Mouse (Mus musculus) thymus, adult 18-20 months (tissue): Measurements from ENCODE around the gene Ppm1j.
"Not testable (repeated sequence)": the region's sequence is repeated elsewhere in the genome, so short reads cannot be mapped to it uniquely, and the experiment has no call there.

Experiments used
- DNase-seq, 2 experiments: peaks; one replicate each; pipeline ENCODE4 v3.0.0; 2022; ENCODE audit warnings: mixed read lengths in 2 of 2

The Ppm1j gene

DNA sequence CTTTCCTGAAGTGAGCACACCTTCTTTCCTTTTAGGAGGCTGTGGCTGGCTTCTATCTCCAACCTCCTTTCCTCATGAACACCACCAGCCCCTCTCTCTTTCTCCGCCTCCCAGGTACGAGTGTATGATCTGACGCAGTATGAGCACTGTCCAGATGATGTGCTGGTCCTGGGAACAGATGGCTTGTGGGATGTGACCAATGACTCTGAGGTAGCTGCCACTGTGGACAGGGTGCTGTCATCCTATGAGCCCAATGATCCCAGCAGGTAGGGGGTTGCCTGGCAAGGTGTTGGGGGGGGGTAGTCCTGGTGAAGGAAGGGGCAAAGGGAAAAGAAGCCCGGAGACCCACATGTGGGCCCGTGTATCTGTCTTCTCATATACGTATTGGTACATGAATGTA is 4.4 kb downstream of the Ppm1j start:
- no peak for DNase-seq

DNA sequence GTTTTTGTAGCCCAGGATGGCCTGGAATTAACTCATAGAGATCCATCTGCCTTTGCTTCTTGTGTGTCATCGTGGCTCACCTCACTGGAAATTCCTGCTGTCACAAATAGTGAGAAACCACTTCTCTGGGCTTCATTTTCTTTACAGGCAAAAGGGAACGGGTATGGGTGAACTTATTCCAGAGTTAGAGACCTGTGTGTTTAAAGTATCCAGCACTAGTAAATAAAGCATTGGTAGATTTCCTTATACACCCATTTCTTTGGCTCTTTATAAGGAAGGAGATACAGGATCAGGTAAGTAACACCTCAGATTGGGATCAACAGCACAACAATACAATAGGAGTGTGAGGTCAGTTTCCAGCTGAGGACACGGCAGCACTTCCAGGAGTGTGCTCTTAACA is 7.2 kb downstream of the Ppm1j start, which contains the start of gene Rhoc:
Gene Rhoc (plus strand): TSS at position 301 of the 400 bp plus-strand sequence.
- no peak for DNase-seq

DNA sequence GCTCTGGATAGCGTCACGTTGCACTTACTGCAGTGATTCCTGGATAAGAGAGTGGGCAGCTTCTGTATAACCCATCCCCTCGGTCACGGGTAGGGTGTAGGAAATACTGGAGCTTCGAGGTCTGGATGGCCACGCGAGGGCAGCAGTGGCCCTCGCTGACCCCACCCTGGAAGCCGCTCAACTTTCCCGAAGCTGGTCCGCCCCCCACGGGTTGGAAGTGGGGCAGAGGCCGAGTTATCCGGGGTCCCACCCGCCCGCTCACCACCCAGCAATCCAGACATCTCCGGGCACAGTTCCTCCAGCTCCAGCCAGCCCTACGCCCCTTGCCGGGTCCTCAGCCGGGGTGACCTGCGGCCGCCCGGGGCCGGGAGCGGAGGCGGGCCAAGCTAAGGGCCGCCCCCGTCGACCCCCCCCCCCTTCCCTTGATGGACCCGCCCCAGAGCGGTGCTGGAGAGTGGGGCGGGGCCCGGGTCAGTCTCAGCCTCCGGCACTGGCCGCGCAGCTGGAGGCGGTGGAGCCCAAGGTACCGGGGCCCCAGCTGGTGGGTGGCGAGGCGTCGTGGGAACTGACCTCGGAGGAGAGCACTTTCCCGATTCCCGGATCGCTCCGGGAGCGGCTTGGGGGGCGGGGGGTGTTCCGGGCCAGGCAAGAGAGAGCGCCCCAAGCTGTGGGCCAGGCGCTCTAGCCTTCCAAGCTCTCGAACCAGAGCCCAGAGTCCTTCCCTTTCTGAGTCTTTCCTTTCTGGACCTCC is 7.9 kb downstream of the Ppm1j start:
- DNase-seq, result peak in 1 of 2 experiments; percentile 33

DNA sequence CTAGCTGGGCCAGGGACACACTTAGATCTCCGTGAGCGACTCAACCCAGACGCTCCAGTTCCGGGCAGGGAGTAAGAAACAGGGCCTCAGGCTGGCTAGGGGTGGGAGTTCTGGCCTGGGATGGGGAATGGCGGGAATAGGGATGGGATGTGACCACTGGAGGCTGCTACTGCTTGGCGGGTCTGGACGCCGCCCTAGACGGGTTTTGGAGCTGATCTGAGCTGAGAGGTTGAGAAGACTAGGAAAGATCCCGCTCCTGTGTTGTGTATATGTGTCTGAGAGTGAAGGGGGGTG is 8.4 kb downstream of the Ppm1j start:
- DNase-seq, result no peak

DNA sequence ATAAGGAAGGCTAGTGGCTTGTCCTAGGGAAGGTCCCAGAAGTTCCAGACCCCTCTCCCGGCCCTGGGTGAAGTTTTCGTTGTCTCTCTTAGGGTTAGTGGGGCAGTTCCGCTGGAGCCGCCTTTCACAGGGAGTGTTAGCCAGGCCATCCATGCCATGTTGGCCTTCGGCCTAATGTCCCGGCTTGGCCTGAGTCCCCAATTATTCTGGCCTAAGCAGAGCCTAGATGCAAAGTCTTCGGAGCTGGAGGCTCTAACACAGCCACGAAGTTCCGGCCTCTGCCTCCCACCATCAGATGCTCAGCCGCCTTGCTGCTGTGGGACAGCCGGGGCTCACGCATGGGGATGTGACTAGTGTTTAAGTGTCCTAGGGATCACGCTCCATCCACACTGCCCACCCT is 9.0 kb downstream of the Ppm1j start:
- no peak for DNase-seq

DNA sequence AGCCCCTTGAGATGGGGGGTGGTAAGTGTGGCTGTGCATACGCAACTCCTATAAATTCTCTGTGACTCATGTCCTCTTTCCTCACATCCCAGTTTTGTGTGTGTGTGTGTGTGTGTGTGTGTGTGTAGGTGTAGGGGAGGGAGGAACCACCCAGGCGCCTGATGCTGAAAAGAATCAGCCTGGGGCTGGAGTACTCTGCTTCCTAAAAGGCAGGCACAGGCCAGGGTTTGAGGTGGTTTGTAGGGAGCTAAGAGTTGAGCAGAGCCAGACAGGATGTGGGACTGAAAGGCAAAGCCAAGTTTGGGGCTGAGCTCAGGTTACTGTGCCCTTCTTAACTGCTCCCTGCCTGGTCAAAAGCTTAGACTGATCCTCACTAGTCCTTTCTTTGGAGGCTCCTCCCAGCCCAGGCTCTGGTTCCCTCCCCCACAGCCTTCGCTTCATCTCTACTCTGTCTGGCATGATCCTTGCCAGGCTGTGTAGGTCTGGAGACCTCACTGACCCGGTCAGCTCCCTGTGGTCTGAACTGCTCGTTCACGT is 9.6 kb downstream of the Ppm1j start:
- no peak for DNase-seq

DNA sequence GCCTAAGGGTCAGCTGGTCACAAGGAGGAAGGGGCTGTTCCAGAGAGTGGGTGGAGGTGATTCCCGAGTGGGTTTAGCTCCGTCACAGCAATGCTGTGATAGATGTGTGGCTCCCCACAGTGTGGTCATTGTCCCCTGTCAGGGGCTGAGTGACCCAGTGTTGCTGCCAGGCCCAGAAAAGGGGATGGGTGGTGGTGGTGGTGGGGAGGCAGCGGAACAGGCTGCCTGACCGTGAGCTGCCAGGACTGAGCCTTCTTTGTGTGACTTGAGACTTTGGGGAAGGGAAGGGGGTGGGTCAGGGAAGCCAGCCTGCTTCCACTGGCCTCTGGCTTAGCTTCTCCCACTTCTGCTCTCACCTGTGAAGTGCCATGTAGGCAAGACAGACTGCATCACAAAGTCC is 10.2 kb downstream of the Ppm1j start:
- no peak for DNase-seq

DNA sequence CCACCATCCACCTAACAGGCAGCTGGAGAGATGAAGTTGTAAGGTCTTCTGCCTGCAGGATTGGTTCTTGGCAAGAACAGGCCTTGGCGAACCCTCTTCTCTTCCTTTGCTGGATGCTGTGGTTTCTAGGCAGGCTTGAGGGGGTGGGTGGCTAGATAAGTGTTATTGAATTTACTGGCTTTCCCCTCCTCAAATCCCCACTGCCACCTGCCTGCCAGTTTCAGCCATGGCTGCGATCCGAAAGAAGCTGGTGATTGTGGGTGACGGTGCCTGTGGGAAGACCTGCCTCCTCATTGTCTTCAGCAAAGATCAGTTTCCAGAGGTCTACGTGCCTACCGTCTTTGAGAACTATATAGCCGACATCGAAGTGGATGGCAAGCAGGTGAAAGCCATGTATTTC is 10.8 kb downstream of the Ppm1j start:
- no peak for DNase-seq

DNA sequence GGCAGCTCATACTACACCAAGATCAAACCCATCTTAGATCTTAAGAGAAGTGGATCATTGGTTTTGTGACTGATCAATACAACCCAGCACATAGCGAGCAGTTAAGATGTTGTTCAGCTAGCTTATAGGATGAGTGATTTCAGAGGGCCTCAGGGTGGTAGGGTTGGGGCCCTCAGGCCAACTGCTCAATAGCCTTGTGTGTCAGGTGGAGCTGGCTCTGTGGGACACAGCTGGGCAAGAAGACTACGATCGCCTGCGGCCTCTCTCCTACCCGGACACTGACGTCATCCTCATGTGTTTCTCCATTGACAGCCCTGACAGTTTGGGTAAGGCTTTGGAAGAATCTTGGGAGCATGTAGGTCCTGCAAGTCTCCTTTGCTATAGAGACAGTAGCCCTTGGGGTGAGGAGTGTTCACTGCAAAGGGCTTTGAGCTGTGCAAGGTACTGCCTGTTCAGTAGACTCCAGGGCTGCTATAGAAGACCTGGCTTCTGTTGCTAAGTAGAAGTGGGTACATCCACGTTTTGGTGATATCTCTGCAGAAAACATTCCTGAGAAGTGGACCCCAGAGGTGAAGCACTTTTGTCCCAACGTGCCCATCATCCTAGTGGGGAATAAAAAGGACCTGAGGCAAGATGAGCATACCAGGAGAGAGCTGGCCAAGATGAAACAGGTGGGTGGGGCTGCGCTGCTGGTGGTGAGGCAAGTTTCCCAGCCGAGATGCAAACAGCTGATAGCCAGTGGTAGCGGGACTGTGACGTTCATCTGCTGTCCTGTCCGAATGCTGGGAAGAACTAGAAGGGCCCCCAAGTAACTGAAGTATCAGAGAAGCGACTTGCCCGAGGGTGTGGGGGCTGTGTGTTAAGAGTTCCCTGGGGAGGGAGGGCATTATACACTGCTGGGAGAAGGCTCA is 11.8 kb downstream of the Ppm1j start:
- DNase-seq, result no peak

DNA sequence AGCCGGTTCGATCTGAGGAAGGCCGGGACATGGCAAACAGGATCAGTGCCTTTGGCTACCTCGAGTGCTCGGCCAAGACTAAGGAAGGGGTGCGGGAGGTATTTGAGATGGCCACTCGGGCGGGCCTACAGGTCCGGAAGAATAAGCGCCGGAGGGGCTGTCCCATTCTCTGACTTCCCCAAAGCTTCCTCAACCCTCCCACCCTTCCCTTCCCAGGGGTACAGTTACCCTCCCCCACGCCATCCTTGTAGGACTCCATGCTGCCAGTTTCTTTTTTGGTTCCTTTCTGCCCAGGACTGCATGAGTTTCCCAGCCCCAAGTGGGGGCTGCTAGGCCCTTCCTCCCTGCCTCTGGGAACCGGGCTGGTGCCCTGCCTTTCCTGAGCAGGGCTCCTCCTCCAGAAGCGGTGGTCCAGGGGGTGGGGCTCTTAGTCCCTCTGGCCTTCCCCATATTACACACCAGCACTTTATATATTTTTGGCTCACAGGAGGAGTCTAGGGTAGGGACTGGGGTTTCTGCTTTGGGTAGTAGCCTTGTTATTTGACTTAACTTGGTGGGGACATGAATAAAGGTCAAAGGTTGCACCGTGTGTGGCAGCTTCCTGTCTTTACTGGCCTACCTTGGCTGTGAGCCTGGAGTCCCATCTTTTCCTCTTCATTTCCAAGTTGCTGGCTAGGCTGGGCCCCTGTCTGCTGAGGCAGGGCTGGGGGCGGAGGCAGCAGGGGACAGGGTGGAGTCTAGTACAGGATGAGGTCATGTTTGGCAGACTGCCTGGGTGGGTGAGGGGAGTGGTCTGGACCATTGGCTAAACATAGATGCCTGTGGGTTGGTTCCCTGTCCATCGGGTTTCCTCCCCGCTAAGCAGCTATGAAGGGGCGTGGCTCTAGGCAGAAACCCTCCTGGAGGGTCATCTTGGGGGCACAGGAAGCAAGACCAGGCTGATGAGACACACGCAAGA is 13.3 kb downstream of the Ppm1j start:
- DNase-seq, result no peak

DNA sequence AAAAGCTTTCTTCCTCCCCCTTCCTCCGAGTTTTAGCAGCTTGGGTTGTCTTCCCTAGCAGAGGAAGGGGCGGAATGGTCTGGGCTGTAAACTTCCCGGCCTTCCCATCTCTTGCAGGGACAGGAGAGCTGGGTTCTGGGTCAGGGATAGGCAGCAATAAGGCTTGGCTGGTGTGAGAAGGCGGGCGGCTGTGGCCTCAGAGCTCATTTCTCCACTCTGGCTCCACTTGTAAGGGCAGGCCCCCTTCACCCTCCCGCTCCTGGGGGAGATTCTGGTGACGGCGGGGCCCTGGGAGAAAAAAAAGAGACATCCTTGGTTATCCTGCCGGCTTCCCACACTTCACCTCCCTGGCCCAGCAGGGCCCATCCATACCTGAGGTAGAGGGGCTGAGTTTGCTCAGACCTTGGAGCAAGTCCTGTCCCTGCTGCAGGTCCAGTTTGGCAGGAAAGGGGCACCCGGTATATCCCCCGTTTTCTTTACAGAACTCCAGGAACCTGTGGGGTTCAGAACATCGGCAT is 14.2 kb downstream of the Ppm1j start:
- DNase-seq, result no peak

DNA sequence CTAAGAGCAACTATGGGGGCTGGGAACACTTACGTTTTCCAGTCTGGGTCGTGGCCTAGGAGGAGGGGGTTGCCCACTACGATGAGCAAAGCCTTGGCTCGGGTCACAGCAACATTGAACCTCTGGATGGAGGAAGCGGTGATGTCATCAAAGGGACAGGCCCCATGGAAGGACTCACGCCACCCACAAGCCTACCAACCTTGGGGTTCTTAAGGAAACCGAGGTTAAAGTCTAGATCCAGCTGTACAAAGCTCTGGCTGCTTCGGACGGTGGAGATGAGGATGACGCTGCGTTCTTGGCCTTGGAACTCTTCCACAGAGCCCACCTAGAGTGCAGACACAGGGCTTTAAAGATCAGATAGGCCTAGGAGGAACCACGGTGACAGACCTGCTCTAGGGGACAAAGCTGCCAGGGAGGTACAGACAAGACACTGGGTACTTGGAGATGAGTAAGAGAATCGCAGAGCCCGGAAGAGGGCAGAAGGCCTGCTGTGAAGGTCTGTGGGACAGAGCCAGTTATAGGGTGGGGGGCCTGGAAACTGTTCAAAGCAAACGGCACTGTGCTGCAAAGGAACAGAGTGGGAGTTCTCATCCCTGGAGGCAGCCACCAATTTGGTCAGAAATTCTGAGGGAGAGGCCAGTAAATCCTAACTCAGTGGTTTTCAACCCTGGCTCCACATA is 14.9 kb downstream of the Ppm1j start:
- DNase-seq, result no peak

DNA sequence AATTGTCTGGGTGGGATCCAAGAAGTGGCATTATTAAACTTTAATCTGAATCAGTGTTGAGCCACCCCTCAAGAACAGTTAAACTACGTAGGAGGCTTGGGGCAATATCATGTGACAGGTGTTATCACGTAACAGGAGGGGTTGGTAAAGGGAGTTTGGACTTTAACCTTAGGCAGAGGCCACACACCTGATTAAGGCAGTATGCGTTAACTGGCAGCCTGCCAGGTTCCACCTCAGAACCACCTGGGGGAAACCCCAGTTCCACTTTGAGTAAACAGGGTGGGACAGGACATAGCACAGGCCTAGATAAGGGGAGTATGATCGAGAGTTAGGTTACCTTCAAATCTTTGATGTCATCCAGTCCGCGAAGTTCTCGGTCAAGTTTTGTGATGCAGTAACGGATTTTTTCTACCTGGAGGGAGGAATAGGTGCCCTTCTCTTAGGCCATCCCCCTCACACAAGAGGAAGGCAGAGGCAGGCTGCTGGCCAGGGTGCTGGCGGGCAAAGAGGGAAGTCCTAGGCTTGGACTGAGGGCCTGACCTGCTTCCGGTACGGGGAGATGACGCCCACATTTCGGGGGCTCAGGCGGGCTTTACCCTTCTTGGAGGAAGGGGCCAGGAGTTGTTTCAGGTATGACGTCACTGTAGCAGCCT is 15.7 kb downstream of the Ppm1j start:
- no peak for DNase-seq

DNA sequence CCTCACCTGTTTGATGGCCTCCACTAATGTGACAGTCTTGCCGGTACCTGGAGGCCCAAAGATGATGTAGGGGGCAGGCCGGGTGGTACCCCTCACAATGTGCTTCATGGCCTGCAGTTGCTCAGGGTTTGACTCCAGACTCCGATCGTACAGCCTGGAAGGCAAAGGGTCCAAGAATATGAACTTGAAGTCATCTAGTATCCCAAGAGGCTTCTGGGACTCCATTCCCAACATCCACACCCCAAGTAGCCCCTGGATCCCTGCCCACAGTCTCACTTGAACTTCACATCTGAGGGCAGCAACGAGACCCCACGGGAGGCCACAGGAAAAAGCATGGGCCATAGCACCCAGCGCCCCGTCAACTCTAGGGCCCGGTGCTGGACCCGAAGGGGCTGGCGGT is 19.8 kb downstream of the Ppm1j start:
- DNase-seq, result no peak

DNA sequence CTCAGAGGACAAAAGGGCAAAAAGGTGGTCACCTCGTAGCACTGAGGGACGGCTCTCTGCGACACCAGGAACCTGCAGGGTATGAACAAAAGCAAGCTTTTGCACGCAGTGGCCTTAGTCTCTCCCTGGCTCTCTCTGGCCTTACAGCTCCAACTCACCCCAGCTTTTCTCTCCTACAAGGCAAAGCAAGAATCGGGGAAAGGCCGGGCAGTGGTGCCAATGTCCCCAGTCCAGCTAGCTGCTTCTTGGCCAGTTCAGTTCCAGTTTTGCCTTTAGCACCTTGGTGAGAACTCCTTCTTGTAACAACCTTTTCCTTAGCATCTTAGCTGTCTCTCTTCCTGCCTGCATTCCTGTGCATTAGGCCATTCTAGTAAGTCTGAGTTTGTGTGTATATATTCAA is 20.6 kb downstream of the Ppm1j start:
- DNase-seq, result no peak

DNA sequence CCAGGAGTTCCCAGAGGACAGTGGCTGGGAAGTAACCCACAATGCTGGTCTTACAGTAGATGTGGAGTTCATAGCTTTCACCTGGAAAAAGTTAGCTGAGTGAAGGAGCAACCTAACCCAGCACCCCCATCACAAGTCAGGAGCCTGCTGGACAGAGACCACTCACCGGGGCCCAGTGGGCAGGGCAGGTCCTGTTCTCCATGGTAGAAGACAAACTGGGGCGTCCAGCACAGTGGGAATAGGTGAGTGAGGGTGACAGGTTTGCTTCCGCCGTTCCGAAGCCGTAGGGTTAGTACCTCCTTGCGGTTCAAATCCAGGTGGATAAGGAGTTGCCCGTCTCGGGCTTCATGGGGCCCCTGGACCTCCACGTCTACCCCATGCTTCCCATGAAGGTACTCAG is 23.5 kb downstream of the Ppm1j start:
- no peak for DNase-seq

DNA sequence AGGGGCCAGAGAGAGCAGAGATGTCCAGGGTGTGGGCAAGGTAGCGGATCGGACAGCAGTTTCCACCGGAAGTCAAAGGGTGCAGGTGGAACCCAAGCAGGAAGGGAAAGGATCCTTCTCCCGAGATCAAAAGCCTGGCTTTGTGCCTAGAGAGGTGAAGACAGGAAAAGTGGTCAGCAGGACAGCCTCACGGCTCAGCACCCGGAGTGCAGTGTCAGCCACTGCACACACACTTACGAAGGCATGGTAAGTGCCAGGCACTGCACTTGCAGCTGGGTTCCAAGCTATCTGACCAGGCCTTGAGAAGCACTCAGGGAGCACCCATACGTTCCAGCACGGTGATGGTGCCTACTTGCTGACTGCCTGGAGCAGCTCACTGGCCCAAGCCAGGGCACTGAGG is 24.7 kb downstream of the Ppm1j start:
- DNase-seq, result no peak

DNA sequence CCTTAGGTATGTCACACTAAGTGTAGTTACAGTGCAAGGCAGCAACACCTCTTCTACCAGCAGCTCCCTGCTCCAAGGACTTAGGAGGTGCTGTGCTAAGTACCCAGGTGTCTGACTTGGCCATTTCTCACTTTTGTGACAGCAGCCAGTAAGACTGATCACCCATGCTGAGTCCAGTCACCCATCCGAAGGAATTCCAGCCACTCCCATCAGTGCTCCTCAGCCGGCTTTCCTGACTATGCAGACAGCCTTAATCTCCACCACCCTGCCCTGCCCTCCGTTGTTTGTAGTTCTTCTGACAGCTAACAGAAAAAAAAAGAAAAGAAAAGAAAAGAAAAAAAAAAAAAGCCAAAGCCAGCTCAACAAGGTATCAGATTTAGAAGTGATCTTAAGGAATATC is 30.9 kb downstream of the Ppm1j start:
- no peak for DNase-seq

DNA sequence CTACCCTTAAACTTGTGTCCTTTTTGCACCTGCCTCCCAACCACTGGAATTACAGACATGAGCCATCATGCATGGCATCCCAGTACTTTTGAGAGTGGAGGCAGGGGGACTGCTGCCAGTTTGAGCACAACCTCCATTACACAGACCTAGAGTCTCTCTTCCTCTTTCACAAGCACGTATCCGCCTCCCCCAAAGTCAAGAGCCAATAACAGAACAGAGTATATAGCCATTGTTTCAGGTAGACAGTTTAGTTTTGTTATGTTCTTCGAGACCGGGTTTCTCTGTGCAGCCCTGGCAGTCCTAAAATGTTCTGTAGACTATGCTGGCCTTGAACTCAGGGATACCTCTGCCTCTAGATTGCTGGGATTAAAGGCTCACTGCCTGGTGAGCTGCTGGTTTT is 31.4 kb downstream of the Ppm1j start:
- no peak for DNase-seq

DNA sequence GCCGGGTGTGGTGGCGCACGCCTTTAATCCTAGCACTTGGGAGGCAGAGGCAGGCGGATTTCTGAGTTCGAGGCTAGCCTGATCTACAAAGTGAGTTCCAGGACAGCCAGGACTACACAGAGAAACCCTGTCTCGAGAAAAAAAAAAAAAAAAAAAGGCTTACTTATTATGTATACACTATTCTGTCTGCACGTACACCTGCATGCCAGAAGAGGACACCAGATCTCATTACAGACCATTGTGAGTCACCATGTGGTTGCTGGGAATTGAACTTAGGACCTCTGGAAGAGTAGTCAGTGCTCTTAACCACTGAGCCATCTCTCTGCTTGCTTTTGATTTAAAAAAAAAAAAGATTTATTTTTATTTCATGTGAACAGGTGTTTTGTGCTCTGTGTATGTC is 32.4 kb downstream of the Ppm1j start:
- not testable (repeated sequence) for DNase-seq

DNA sequence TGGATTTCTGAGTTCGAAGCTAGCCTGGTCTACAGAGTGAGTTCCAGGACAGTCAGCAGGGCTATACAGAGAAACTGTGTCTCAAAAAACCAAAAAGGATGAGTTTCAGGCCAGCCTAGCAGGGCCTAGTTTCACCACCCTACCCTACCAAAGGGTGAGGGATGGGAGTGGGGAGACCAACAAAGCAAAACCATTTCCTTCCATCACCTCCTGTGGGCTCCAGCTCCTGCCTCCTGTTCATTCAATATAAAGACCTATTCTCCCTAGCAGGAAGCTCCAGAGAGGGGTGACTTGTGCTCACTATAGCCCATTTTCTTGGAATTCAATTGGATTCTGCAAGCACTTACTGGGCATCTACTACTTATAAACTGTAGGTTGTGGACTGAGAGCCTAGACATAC is 33.9 kb downstream of the Ppm1j start:
- DNase-seq, result no peak

DNA sequence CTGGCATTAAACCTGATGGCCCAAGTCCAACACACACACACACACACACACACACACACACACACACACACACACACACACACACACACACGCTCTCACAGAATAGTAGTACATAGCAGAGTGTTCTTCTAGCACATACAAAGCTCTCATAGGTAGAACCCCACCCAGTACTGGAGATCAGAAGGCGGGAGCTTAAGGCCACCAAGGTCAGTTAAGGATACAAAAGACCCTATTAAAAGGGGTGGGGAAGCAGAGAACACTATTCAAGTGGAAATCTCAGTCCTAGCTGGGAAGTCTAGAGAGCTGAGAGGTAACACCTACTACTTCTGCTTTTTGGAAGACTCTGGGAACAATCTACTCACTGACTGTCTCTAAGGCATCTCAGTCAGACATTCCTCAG is 34.5 kb downstream of the Ppm1j start:
- no peak for DNase-seq
